Mouse (Mus musculus) C2C12 (cell line): ENCODE measurements around the gene Grik2. TPM values are rescaled to one million over a fixed set of nuclear protein-coding genes. Genes with fewer than 3 reads are reported as not detected.

ENCODE experiments used
- H3K27me3 ChIP-seq: one replicate; pipeline ENCODE4 v1.6.1; 2011; ENCODE audit not compliant: control insufficient read depth, insufficient read depth, insufficient read length
- H3K36me3 ChIP-seq: one replicate; pipeline ENCODE4 v1.6.1; 2011; ENCODE audit not compliant: control insufficient read depth, insufficient read depth
- H3K4me3 ChIP-seq: one replicate; pipeline ENCODE4 v1.5.1; 2011; ENCODE audit warnings: mild to moderate bottlenecking, control low read depth; ENCODE audit not compliant: poor library complexity, insufficient read depth, severe bottlenecking
- H3K79me2 ChIP-seq: one replicate; pipeline ENCODE4 v1.6.1; 2011; ENCODE audit not compliant: control insufficient read depth, insufficient read depth
- H3K79me3 ChIP-seq: one replicate; pipeline ENCODE4 v1.6.1; 2011; ENCODE audit warnings: low read depth, control low read depth
- H3ac ChIP-seq: one replicate; pipeline ENCODE3; 2011; ENCODE audit warnings: low read depth; ENCODE audit not compliant: control insufficient read depth, insufficient read length
- CEBPB ChIP-seq: IDR thresholded peaks from one replicate; pipeline ENCODE4 v1.6.1; 2011; ENCODE audit warnings: low read depth, mild to moderate bottlenecking, control low read depth, moderate library complexity
- CTCF ChIP-seq: IDR thresholded peaks from one replicate; pipeline ENCODE4 v1.5.1; 2011; ENCODE audit not compliant: control insufficient read depth, insufficient read depth, insufficient read length
- FOSL1 ChIP-seq: IDR thresholded peaks from one replicate; pipeline ENCODE4 v1.8.0; 2011; ENCODE audit warnings: mild to moderate bottlenecking, low read length; ENCODE audit not compliant: poor library complexity, insufficient read depth, severe bottlenecking
- MAX ChIP-seq: IDR thresholded peaks from one replicate; pipeline ENCODE4 v1.6.1; 2011; ENCODE audit warnings: mild to moderate bottlenecking, control low read depth
- MYOD1 ChIP-seq: IDR thresholded peaks from one replicate; pipeline ENCODE4 v1.6.1; 2011; ENCODE audit warnings: low read depth; ENCODE audit not compliant: control insufficient read depth, insufficient read length
- MYOG ChIP-seq: IDR thresholded peaks from one replicate; pipeline ENCODE4 v1.6.1; 2011; ENCODE audit not compliant: control insufficient read depth, insufficient read length; ENCODE audit errors: extremely low read depth
- USF1 ChIP-seq: IDR thresholded peaks from one replicate; pipeline ENCODE4 v1.6.1; 2011; ENCODE audit warnings: low read depth, mild to moderate bottlenecking, control low read depth, moderate library complexity
- polyA plus RNA-seq: library from polyadenylated mRNA; unstranded; fragments of >200 nt; fragmentation: generic; extraction: Trizol; gene quantifications from one replicate; pipeline ENCODE4 v1.2.1, GENCODE M21; 2012; ENCODE audit warnings: missing spikeins

The Grik2 gene
- polyA plus RNA-seq, 1 experiment = 0.19 TPM

GRCm38 (mm10) chr10:49782061-49782460, 6.5 kb downstream of the Grik2 start:
- Histone ChIP-seq H3K36me3 (no peaks in the 10 kb centered on the region), H3K79me3 (no peaks in the 10 kb centered on the region), H3K27me3 (no peaks in the 10 kb centered on the region), H3K79me2 (no peaks in the 10 kb centered on the region), H3K4me3 (no peak overlapping the region), H3ac (no peak overlapping the region)
- TF ChIP-seq CTCF = no peak
- no peak for TF ChIP-seq MYOG
- no peak for TF ChIP-seq MYOD1
- TF ChIP-seq MAX = no peak
- no peak for TF ChIP-seq CEBPB
- TF ChIP-seq USF1 = no peak
- TF ChIP-seq FOSL1 = no peak

GRCm38 (mm10) chr10:49780430-49780829, 8.1 kb downstream of the Grik2 start:
- Histone ChIP-seq H3ac (no peak overlapping the region), H3K79me3 (no peaks in the 10 kb centered on the region), H3K79me2 (no peaks in the 10 kb centered on the region), H3K36me3 (no peaks in the 10 kb centered on the region), H3K27me3 (no peaks in the 10 kb centered on the region), H3K4me3 (no peak overlapping the region)
- TF ChIP-seq FOSL1 = no peak
- TF ChIP-seq MYOG = no peak
- TF ChIP-seq CTCF = no peak
- TF ChIP-seq MAX = no peak
- no peak for TF ChIP-seq CEBPB
- no peak for TF ChIP-seq USF1
- TF ChIP-seq MYOD1 = no peak

GRCm38 (mm10) chr10:49768897-49769296, 19.7 kb downstream of the Grik2 start:
- TF ChIP-seq USF1 (no peak), MAX (no peak), CTCF (no peak), FOSL1 (no peak), MYOD1 (no peak), CEBPB (no peak), MYOG (no peak)

GRCm38 (mm10) chr10:49767556-49767955, 21.0 kb downstream of the Grik2 start:
- TF ChIP-seq FOSL1 (no peak), USF1 (no peak), MYOD1 (no peak), MYOG (no peak), CEBPB (no peak), MAX (no peak), CTCF (no peak)
- H3K27me3 ChIP-seq = no peaks in the 10 kb centered on the region
- no peak overlapping the region for H3K4me3 ChIP-seq

More at GRCm38 (mm10) chr10:49768897-49769296, 19.7 kb downstream of the Grik2 start:
- H3ac ChIP-seq = no peak overlapping the region
- no peaks in the 10 kb centered on the region for H3K79me3 ChIP-seq
- H3K36me3 ChIP-seq = no peaks in the 10 kb centered on the region
- no peaks in the 10 kb centered on the region for H3K79me2 ChIP-seq
- H3K27me3 ChIP-seq = no peaks in the 10 kb centered on the region
- H3K4me3 ChIP-seq = no peak overlapping the region

DNA sequence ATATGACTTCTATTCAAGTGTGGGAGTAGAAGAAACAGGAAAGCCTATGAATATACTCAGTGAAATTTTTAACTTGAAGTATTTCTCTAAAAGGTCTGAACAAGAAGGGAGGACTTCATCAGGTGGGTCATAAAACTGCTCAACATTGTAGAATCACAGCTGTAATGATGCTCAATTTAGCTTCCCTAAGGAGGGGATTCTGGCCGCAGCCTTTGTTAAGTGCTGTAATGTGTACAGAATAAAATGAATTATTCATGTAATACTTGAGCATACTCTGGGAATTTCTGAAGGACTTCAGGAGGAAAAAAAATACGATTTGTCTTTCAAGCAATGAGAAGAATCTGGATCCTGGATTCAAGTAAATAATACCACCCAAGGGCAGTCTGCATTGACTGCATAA, 26.0 kb downstream of the Grik2 start:
- Histone ChIP-seq H3K4me3 (no peak overlapping the region), H3K27me3 (no peaks in the 10 kb centered on the region), H3K36me3 (no peaks in the 10 kb centered on the region), H3K79me3 (no peaks in the 10 kb centered on the region), H3K79me2 (no peaks in the 10 kb centered on the region), H3ac (no peak overlapping the region)
- TF ChIP-seq CTCF (no peak), MYOD1 (no peak), FOSL1 (no peak), MYOG (no peak), MAX (no peak), USF1 (no peak)

More at GRCm38 (mm10) chr10:49767556-49767955, 21.0 kb downstream of the Grik2 start:
- Histone ChIP-seq H3ac (no peak overlapping the region), H3K36me3 (no peaks in the 10 kb centered on the region), H3K79me2 (no peaks in the 10 kb centered on the region), H3K79me3 (no peaks in the 10 kb centered on the region)

DNA sequence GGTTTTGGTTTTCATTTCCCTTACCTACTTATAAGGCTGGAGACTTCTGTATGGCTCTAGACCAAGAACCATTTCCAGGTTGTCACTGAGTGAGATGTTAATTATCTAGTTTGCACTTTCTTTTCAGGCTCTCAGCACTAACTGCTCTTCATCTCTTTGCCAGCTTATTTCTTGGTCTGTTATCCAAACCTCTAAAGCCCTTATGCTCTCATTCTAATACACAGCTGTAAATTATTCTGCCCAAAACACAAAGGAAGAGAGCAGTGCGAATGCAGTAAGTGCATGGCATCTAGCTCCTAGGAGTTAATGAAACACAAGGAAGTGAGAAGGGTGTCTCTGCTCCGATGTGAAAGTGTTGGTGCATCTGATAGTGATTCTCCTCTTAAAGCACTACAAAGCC, 36.8 kb downstream of the Grik2 start:
- Histone ChIP-seq H3K27me3 (no peaks in the 10 kb centered on the region), H3ac (no peak overlapping the region), H3K79me3 (no peaks in the 10 kb centered on the region), H3K4me3 (no peak overlapping the region), H3K36me3 (no peaks in the 10 kb centered on the region), H3K79me2 (no peaks in the 10 kb centered on the region)
- no peak for TF ChIP-seq FOSL1
- TF ChIP-seq CEBPB = no peak
- TF ChIP-seq MAX = no peak
- TF ChIP-seq MYOG = no peak
- TF ChIP-seq MYOD1 = no peak
- TF ChIP-seq USF1 = no peak
- TF ChIP-seq CTCF = no peak
